Mouse (Mus musculus): ENCODE measurements around the gene Rnasel. TPM values are rescaled to one million over a fixed set of nuclear protein-coding genes. Genes with fewer than 3 reads are reported as not detected.

Rnasel gene
- polyA plus RNA-seq, 1 experiment from 2014 or later = 38.8 TPM

DNA sequence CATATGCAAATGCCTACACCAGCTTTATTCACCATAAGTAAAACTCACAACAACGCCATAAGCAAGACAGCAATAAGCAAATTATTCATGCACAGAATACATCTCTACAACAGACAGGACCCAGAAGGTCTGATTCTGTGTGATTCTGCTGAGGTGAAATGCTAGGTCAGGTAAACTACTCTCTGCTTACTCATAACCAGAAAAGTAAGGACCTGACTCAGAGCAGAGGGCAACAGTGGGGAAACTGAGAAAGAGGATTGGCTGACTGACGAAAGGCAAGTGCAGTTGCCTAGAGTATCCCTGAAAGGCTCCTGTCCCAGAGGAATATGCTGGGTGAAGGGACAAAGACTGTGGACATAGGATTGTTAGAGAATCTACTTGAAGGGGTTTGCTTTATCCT lies 36.6 kb upstream of the Rnasel start:
- Histone ChIP-seq H3K27me3 (no peaks in the 10 kb centered on the region), H3K9me3 (no peaks in the 10 kb centered on the region), H3K4me1 (replicated peaks) (no peaks in the 10 kb centered on the region), H3K4me2 (no peak overlapping the region), H3K36me3 (no peaks in the 10 kb centered on the region), H3K9ac (no peak overlapping the region), H3K4me3 (no peak overlapping the region), H3K27ac (replicated peaks) (no peak overlapping the region)
- ATAC-seq (ENCODE audit: low read depth) = no peak
- whole genome bisulfite sequencing = 86% methylated on average over 2 of the region's 2 CpGs

GRCm38 (mm10) chr1:153717990-153718389 lies 31.2 kb upstream of the Rnasel start:
- 69% methylated on average over 1 of the region's 1 CpGs for whole genome bisulfite sequencing
- no peaks in the 10 kb centered on the region for H3K27me3 ChIP-seq
- no peak overlapping the region for H3K9ac ChIP-seq
- H3K27ac ChIP-seq (replicated peaks) = no peak overlapping the region
- H3K4me3 ChIP-seq = no peak overlapping the region
- H3K4me1 ChIP-seq (replicated peaks) = no peaks in the 10 kb centered on the region
- no peak for ATAC-seq (ENCODE audit: low read depth)
- H3K4me2 ChIP-seq = no peak overlapping the region
- no peaks in the 10 kb centered on the region for H3K36me3 ChIP-seq
- no peaks in the 10 kb centered on the region for H3K9me3 ChIP-seq

- H3K4me1 ChIP-seq (replicated peaks) = no peaks in the 10 kb centered on the region
- H3K9me3 ChIP-seq = no peaks in the 10 kb centered on the region
- no peak for ATAC-seq (ENCODE audit: low read depth)
- WGBS = 83% methylated on average over 7 of the region's 7 CpGs
- no peaks in the 10 kb centered on the region for H3K27me3 ChIP-seq
- no peaks in the 10 kb centered on the region for H3K36me3 ChIP-seq
- no peak overlapping the region for H3K9ac ChIP-seq
- H3K4me3 ChIP-seq = no peak overlapping the region
- no peak overlapping the region for H3K27ac ChIP-seq (replicated peaks)
- no peak overlapping the region for H3K4me2 ChIP-seq
Observed at GRCm38 (mm10) chr1:153720935-153721334, 28.3 kb upstream of the Rnasel start.

- Histone ChIP-seq H3K9me3 (no peaks in the 10 kb centered on the region), H3K27ac (replicated peaks) (no peak overlapping the region), H3K4me2 (no peak overlapping the region), H3K36me3 (no peaks in the 10 kb centered on the region), H3K4me1 (replicated peaks) (no peaks in the 10 kb centered on the region; the same call in 1 of the 2 replicates), H3K9ac (no peak overlapping the region), H3K4me3 (no peak overlapping the region), H3K27me3 (no peaks in the 10 kb centered on the region)
- 94% methylated on average over 9 of the region's 9 CpGs for WGBS
- ATAC-seq (ENCODE audit: low read depth) = no peak
Observed at GRCm38 (mm10) chr1:153721565-153722310, 27.5 kb upstream of the Rnasel start.

DNA sequence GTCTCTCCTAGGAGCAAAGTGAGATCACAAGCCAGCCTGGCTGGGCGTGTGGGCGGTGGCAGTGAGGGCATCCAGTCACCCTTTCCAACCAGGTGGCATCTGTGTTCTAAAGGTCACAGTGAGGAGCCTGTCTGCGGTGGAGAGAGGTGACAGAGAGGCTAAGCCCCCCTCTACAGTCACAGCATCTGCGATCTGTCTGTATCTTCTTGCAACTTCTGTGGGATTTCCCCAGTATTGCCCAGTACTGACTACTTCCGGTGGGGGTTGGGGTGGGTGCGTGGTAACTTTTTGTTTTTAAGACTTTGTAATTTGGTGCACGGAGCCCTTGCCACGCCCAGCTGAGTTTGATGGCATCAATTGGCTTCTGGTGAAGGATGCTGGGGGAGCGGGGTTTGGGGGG lies 25.8 kb upstream of the Rnasel start:
- 82% methylated on average over 9 of the region's 9 CpGs for WGBS
- Histone ChIP-seq H3K4me3 (no peak overlapping the region), H3K4me2 (no peak overlapping the region), H3K4me1 (replicated peaks) (no peaks in the 10 kb centered on the region; the same call in 1 of the 2 replicates), H3K27me3 (no peaks in the 10 kb centered on the region), H3K27ac (replicated peaks) (no peak overlapping the region), H3K9ac (no peak overlapping the region), H3K36me3 (no peaks in the 10 kb centered on the region), H3K9me3 (no peaks in the 10 kb centered on the region)
- no peak for ATAC-seq (ENCODE audit: low read depth)

DNA sequence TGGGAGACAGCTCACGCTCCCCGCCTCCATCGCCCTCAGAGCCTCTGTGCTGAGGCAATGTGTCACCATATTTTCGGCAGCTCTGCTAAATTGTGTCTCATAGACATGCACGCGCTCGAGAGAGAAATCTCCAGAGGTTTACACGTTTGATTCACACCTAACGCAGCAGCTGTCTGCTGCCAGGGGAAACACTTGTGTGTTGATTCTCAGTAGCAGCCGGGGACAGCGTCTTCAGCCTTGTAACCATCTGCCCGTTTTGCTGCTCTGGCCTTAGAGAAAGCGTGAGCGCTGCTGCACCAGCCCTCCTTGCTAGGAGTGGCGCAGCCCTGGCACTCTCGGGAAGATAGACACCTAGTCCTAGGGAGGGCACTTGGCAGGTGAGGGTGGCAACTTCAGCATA lies 22.6 kb upstream of the Rnasel start:
- ATAC-seq (ENCODE audit: low read depth) = peak; percentile 13; the same call in 1 of the 2 replicates

DNA sequence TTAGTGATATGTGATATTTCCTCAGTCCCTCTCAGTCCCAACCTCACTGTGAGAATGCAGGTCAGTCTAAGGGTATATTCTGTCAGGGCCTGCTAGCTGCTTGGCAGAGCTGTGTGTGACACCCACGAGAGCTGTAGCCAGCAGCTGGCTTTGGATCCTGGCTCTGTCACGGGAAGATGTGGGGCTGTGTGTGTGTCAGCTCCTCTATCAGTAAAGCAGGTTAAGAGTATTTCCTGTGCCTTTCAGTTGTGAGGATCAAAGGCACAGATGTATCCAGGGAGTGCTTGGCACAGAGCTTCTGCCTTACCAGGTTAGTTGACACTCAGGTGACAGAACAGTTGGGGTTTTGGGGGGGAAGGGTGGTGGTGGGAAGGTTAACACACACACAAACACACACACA lies 19.4 kb upstream of the Rnasel start:
- H3K9ac ChIP-seq = no peak overlapping the region
- no peak for ATAC-seq (ENCODE audit: low read depth)
- H3K4me1 ChIP-seq (replicated peaks) = peaks cover 35% of the 10 kb centered on the region
- no peaks in the 10 kb centered on the region for H3K27me3 ChIP-seq
- no peak overlapping the region for H3K4me3 ChIP-seq
- H3K27ac ChIP-seq (replicated peaks) = no peak overlapping the region
- no peak overlapping the region for H3K4me2 ChIP-seq
- 80% methylated on average over 2 of the region's 2 CpGs for WGBS
- H3K9me3 ChIP-seq = no peaks in the 10 kb centered on the region
- H3K36me3 ChIP-seq = no peaks in the 10 kb centered on the region

More for the DNA sequence above, 22.6 kb upstream of the Rnasel start:
- Histone ChIP-seq H3K9ac (no peak overlapping the region), H3K4me1 (replicated peaks) (peaks cover 15% of the 10 kb centered on the region; the same call in 1 of the 2 replicates), H3K4me3 (no peak overlapping the region), H3K27ac (replicated peaks) (no peak overlapping the region), H3K4me2 (no peak overlapping the region), H3K27me3 (no peaks in the 10 kb centered on the region), H3K36me3 (no peaks in the 10 kb centered on the region), H3K9me3 (no peaks in the 10 kb centered on the region)
- WGBS = 70% methylated on average over 16 of the region's 16 CpGs

DNA sequence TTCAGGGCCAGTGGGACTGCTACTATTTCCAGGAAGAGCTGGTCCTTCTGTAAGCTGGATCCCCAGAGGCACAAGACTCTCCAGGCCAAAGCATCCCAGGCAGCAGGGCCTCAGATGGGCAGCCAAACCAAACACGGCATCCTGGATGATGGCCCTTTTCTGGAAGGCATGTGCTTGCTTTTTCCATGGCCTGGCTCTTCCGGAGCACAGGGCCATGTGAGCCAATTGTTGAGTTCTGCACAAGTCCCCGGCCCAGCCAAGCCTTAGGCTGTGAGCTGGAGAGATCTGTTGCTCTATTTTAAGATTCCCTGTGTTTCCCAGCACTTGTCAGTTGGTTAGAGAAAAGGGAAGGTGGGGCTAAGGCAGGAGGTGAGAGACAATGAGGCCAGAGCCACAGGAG lies 18.6 kb upstream of the Rnasel start:
- Histone ChIP-seq H3K27ac (replicated peaks) (peak overlapping the region; percentile 62), H3K4me2 (no peak overlapping the region), H3K4me1 (replicated peaks) (peaks cover 35% of the 10 kb centered on the region), H3K4me3 (no peak overlapping the region), H3K36me3 (no peaks in the 10 kb centered on the region), H3K27me3 (0 out of 2 replicates have a peak, but pooled peaks cover 4% of the 10 kb centered on the region), H3K9me3 (no peaks in the 10 kb centered on the region), H3K9ac (no peak overlapping the region)
- no peak for ATAC-seq (ENCODE audit: low read depth)
- WGBS = 67% methylated on average over 3 of the region's 3 CpGs

- H3K4me2 ChIP-seq = no peak overlapping the region
- H3K27ac ChIP-seq (replicated peaks) = peak overlapping the region; percentile 59
- H3K4me1 ChIP-seq (replicated peaks) = peaks cover 57% of the 10 kb centered on the region
- ATAC-seq (ENCODE audit: low read depth) = peak; percentile 38
- no peaks in the 10 kb centered on the region for H3K36me3 ChIP-seq
- H3K9me3 ChIP-seq = no peaks in the 10 kb centered on the region
- WGBS = 33% methylated on average over 9 of the region's 9 CpGs
- 0 out of 2 replicates have a peak overlapping the region, but pooled peaks have one; percentile 31 for H3K9ac ChIP-seq
- H3K4me3 ChIP-seq = no peak overlapping the region
- 0 out of 2 replicates have a peak, but pooled peaks cover 7% of the 10 kb centered on the region for H3K27me3 ChIP-seq
Observed at GRCm38 (mm10) chr1:153733181-153733580, 16.0 kb upstream of the Rnasel start.

GRCm38 (mm10) chr1:153734866-153735265 lies 14.4 kb upstream of the Rnasel start:
- Histone ChIP-seq H3K27me3 (peaks cover 15% of the 10 kb centered on the region; the same call in 1 of the 2 replicates), H3K4me3 (no peak overlapping the region), H3K27ac (replicated peaks) (no peak overlapping the region), H3K4me2 (no peak overlapping the region), H3K9me3 (no peaks in the 10 kb centered on the region), H3K9ac (no peak overlapping the region), H3K4me1 (replicated peaks) (peaks cover 62% of the 10 kb centered on the region), H3K36me3 (no peaks in the 10 kb centered on the region)
- WGBS = 86% methylated on average over 4 of the region's 4 CpGs
- no peak for ATAC-seq (ENCODE audit: low read depth)

DNA sequence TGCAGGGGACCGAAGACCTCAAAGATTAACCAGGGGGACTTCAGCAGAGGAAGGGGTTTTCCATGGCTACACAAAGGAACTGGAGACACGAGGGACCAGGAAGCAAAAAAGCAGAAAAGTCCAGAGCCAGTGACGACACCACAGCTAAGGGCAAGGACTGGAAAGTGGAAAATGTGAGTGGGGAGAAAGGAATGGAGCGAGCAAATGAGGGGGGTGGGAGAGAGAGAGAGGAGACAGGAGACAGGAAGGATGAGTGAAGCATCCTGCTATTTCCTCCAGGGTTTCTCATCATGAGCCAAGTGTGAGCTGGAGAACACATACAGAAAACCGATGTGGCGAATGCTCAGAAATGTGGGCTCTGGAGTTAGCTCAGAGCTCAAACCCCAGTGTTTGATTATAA lies 13.1 kb upstream of the Rnasel start:
- Histone ChIP-seq H3K27ac (replicated peaks) (no peak overlapping the region), H3K4me3 (no peak overlapping the region), H3K27me3 (peaks cover 20% of the 10 kb centered on the region), H3K9ac (no peak overlapping the region), H3K9me3 (no peaks in the 10 kb centered on the region), H3K36me3 (no peaks in the 10 kb centered on the region), H3K4me1 (replicated peaks) (peaks cover 65% of the 10 kb centered on the region), H3K4me2 (no peak overlapping the region)
- 72% methylated on average over 6 of the region's 6 CpGs for WGBS
- ATAC-seq (ENCODE audit: low read depth) = no peak

DNA sequence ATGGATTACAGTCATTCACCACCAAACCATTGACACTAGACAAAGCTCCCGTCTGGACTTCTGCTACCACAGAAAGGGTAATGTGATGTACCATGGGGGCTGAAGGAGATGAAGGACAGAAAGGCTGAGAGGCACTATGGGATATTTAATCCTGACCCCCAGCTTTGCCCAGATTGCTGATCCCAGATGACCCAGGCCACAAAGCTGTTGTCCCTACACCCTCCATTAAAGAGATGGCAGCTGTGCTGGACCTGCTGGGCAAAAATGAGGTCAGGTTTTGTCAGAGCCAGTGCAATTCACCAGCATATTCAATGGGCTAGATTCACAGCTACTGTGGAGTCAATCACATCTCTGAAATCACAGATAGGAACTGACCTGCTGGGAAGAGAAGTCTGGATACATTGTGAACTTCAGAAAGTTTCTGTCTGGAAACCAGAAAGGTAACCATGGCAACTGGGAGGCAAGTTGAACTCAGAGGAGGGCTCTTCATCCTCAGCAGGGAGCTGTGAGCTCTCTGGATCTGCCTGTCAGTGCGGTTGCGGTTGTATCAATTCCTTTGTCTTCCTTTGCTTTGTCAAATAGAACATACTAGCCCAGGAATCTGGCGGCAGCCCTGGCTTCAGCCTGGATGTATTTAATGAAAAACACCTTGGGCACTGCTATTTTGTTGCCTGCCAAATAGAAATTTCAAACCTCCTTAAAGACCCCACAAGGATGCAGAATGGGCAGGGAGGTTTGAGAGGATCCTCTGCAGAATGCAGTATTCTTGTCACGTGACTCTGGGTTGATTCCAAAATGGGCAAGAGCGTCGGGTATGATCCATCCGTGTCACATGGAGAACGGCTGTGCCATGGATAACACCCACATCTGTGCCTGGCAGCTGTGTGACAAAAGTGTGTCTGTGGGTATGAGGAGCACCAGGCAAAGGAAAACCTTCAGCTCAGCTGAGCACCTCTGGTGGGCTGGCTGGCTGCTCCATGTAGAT lies 11.8 kb upstream of the Rnasel start:
- no peak overlapping the region for H3K4me2 ChIP-seq
- no peak for ATAC-seq (ENCODE audit: low read depth)
- H3K9me3 ChIP-seq = no peaks in the 10 kb centered on the region
- no peak overlapping the region for H3K9ac ChIP-seq
- H3K27me3 ChIP-seq = peaks cover 21% of the 10 kb centered on the region
- WGBS = 18% methylated on average over 9 of the region's 9 CpGs
- peaks cover 65% of the 10 kb centered on the region for H3K4me1 ChIP-seq (replicated peaks)
- peak overlapping the region; percentile 62 for H3K27ac ChIP-seq (replicated peaks)
- H3K4me3 ChIP-seq = no peak overlapping the region
- no peaks in the 10 kb centered on the region for H3K36me3 ChIP-seq
